Mouse (Mus musculus) gastrocnemius, adult 8-10 months (tissue): ENCODE results near the gene Gss. TPM values are rescaled to one million over a fixed set of nuclear protein-coding genes. Genes with fewer than 3 reads are reported as not detected.

ENCODE experiments used
- DNase-seq, 2 experiments: peaks; one replicate each; pipeline ENCODE4 v3.0.0; 2022; ENCODE audit warnings: low spot score in 2 of 2
- microRNA-seq: library from miRNA; unstranded; fragments of <30 nt; microRNA quantifications from one replicate; pipeline ENCODE4 v1.2.0, GENCODE M21; 2022
- total RNA-seq, 4 experiments: library from RNA; stranded (reverse); gene quantifications; 2 replicates each; pipeline ENCODE4 v1.2.4; 2022

Gene Gss
- total RNA-seq, 4 experiments from 2014 or later, result 5.2 to 6.2 (median 5.6) TPM

DNA sequence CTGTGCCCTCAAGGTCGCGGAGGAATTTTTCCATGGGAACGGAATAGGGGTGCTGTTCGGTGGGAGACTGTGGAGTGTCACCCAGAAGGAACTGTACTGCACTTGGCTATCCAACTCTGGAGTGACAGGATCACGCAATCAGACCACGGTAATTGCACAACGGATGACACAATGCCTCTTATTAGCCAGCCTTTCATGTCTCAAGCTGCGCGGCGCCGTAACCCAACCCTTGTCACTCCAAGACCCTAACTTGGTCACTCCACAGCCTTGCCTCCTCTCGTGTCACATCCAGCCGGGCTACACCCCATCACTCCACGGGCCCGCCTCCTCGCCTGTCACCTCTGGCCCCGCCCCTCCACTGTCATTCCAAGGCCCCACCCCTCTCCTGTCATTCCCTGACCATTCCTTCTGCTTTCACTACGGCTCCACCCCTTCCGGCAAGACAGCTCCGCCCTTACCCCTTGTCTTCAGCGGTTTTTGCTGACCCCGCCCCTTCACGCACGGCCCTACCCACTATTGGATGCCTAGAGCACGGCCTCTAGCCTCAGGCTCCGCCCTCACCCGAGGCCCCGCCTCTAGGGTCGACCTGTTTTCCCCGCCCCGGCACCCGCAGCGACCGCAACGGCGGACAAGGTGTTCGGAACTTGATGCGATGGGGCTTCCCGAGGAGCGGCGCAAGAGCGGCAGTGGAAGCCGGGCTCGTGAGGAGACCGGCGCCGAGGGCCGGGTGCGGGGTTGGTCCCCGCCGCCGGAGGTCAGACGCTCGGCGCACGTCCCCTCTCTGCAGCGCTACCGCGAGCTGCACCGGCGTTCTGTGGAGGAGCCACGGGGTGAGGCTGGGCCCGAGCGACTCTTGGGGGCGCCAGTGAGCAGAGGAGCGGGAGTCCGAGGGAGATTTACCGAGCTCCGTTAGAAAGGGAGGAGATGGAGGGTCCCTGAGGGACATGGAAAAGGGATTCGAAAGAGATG is 74.9 kb downstream of the Gss start, which contains the start of the genes Acss2 and Ggt7:
Acss2 (plus strand) TSS at position 494 of the 969 bp plus-strand sequence.
Ggt7 (minus strand) TSS at position 783 of the 969 bp plus-strand sequence.
- peak; percentile 99 for DNase-seq

DNA sequence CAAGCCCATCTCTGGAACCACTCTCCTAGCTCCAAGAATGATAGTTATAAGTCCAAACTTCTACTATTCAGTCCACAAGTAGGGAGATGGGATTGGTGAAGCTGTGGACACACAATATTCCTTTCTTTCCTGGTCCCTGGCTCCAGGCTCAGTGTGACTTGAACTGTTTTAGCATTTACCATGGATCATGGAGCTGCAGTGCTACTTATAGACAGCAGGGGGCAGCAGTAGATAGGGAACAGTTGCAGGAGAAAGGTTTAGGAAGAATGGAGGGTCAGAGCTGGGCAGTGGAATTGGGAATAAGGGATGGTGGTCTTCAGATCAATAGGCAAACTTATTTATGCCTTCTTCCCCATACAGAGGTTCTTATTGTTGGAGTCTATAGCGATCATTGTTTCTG is 76.7 kb downstream of the Gss start:
- peak; percentile 25 to 28 for DNase-seq

DNA sequence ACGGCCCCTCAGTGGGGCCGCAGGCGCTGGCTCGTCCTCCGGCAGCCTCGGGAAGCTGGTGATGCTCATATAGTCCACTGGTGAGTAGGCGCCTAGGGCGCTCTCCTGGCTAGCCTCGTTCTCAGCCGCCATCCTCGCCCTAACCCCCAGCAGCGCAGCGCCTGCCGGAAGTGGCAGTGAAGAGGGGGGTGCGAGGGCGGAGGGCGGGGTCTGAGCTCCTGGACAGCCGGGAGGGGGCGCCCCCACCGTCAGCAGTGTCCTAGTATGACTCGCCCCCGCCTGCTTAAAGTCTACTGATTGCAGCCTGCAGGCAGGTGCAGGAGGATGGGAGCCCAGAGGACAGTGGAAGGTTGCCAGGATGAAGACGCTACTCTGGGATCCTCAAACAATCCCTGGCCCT is 77.9 kb downstream of the Gss start:
- DNase-seq, result peak; percentile 70 to 72

- no peak for DNase-seq
Observed at GRCm38 (mm10) chr2:155513543-155513942, 79.1 kb downstream of the Gss start.

Small RNA genes lying within 50 kb of the gene (microRNA-seq; reads per million reads assigned to microRNA genes)
- 885 reads per million, percentile 78 among the genes with 10 or more reads in this experiment for gene Mir499

Other genes with a start within 250 kb of the Gss start
- 10 to 100 TPM; 19.4 to 26.7 (median 21.5) TPM for gene Pigu, start 235.4 kb downstream of the Gss start, total RNA-seq
- 100 to 1,000 TPM; 238 to 367 (median 290) TPM for gene Trp53inp2, start 211.8 kb downstream of the Gss start, total RNA-seq
- 10 to 100 TPM; 11.4 to 13.3 (median 12.8) TPM for gene Ncoa6, start 118.9 kb downstream of the Gss start, total RNA-seq
- 10 to 100 TPM; 25.7 to 34.5 (median 30.1) TPM for gene Acss2, start 74.9 kb downstream of the Gss start, total RNA-seq
- 1 to 10 TPM in 2 of 4 experiments, under 1 TPM in 2; 0.75 to 1.4 (median 1.1) TPM for gene Ggt7, start 74.6 kb downstream of the Gss start, total RNA-seq
- gene Myh7b, start 18.4 kb upstream of the Gss start, total RNA-seq, result 1 to 10 TPM; 2.8 to 4.8 (median 3.3) TPM
- gene Trpc4ap, start 99.6 kb upstream of the Gss start, total RNA-seq, result 100 to 1,000 TPM in 3 of 4 experiments, 10 to 100 TPM in 1; 95.4 to 104 (median 101) TPM
- gene Edem2, start 136.7 kb upstream of the Gss start, total RNA-seq, result 1 to 10 TPM; 3.1 to 4.5 (median 3.8) TPM
- gene Gm17581, start 143.1 kb upstream of the Gss start, total RNA-seq, result not detected
- 10 to 100 TPM in 1 of 4 experiments, 1 to 10 TPM in 3; 5.1 to 10.2 (median 7.5) TPM for gene Procr, start 158.3 kb upstream of the Gss start, total RNA-seq
- gene Mmp24, start 182.5 kb upstream of the Gss start, total RNA-seq, result not detected
- gene BC029722, start 226.6 kb upstream of the Gss start, total RNA-seq, result 10 to 100 TPM; 23.2 to 31.3 (median 27.6) TPM
- gene Eif6, start 234.1 kb upstream of the Gss start, total RNA-seq, result 10 to 100 TPM; 44.3 to 49.9 (median 48.6) TPM
- not detected for gene Fam83c, start 242.0 kb upstream of the Gss start, total RNA-seq